Mouse (Mus musculus): ENCODE data around the gene Oca2. TPM values are rescaled to one million over a fixed set of nuclear protein-coding genes. Genes with fewer than 3 reads are reported as not detected.

The Oca2 gene
- under 1 TPM; 0.53 to 0.72 TPM for total RNA-seq (2021)
- long read RNA-seq, experiment 1, result 0 reads
- long read RNA-seq, experiment 2, partial matches to known transcripts, result 7 of 8 reads
- long read RNA-seq, experiment 2, other reads (novel, unspliced or antisense), result 1 of 8 reads

GRCm38 (mm10) chr7:56239543-56239942 lies at the start of gene Oca2:
Oca2 (plus strand) TSS chr7:56239760.
- intact Hi-C loops (cut with DNase I), result no loop called here
- no peak for DNase-seq (ENCODE audit: low spot score in 2 of 2)

- DNase-seq (ENCODE audit: low spot score in 2 of 2), result no peak
- intact Hi-C loops (cut with DNase I), result loop anchor here (10.0 kb wide), 1 partner anchor 386 kb away; no protein-coding TSS in a partner anchor
These were observed 48.5 kb upstream of the Oca2 start for GRCm38 (mm10) chr7:56191041-56191440.

- intact Hi-C loops (cut with DNase I), result loop anchor here (10.0 kb wide), 1 partner anchor 387 kb away; no protein-coding TSS in a partner anchor
- no peak for DNase-seq (ENCODE audit: low spot score in 2 of 2)
These were observed 47.9 kb upstream of the Oca2 start for GRCm38 (mm10) chr7:56191661-56192060.

- intact Hi-C loops (cut with DNase I), result no loop called here
- no peak for DNase-seq (ENCODE audit: low spot score in 2 of 2)
These were observed 37.9 kb upstream of the Oca2 start for GRCm38 (mm10) chr7:56201483-56202218.

GRCm38 (mm10) chr7:56202843-56203242 lies 36.7 kb upstream of the Oca2 start:
- DNase-seq (ENCODE audit: low spot score in 2 of 2), result no peak
- intact Hi-C loops (cut with DNase I), result no loop called here

- intact Hi-C loops (cut with DNase I), result no loop called here
- no peak for DNase-seq (ENCODE audit: low spot score in 2 of 2)
These were observed 36.3 kb upstream of the Oca2 start for GRCm38 (mm10) chr7:56203286-56203685.

GRCm38 (mm10) chr7:56204877-56205276 lies 34.7 kb upstream of the Oca2 start:
- DNase-seq (ENCODE audit: low spot score in 2 of 2), result no peak
- intact Hi-C loops (cut with DNase I), result loop anchor here (5.0 kb wide), 1 partner anchor 53 kb away; no protein-coding TSS in a partner anchor

- intact Hi-C loops (cut with DNase I), result no loop called here
- DNase-seq (ENCODE audit: low spot score in 2 of 2), result no peak
These were observed 18.7 kb upstream of the Oca2 start for GRCm38 (mm10) chr7:56220811-56221210.

GRCm38 (mm10) chr7:56235794-56236423 lies 3.7 kb upstream of the Oca2 start:
- DNase-seq (ENCODE audit: low spot score in 2 of 2), result no peak
- intact Hi-C loops (cut with DNase I), result no loop called here

- intact Hi-C loops (cut with DNase I), result no loop called here
- no peak for DNase-seq (ENCODE audit: low spot score in 2 of 2)
These were observed 2.9 kb upstream of the Oca2 start for GRCm38 (mm10) chr7:56236617-56237016.

GRCm38 (mm10) chr7:56254568-56254967 lies 15.0 kb downstream of the Oca2 start:
- no peak for DNase-seq (ENCODE audit: low spot score in 2 of 2)
- intact Hi-C loops (cut with DNase I), result no loop called here

- DNase-seq (ENCODE audit: low spot score in 2 of 2), result no peak
- intact Hi-C loops (cut with DNase I), result no loop called here
These were observed 18.4 kb downstream of the Oca2 start for GRCm38 (mm10) chr7:56257875-56258441.

- no peak for DNase-seq (ENCODE audit: low spot score in 2 of 2)
- intact Hi-C loops (cut with DNase I), result no loop called here
These were observed 37.9 kb downstream of the Oca2 start for GRCm38 (mm10) chr7:56277506-56277905.

- peak; percentile 87 to 94 for DNase-seq (ENCODE audit: low spot score in 2 of 2)
- intact Hi-C loops (cut with DNase I), result loop anchor here (5.0 to 10.0 kb wide), 3 partner anchors 171 to 1181 kb away; partner anchors contain the start of gene Gabrg3
These were observed 52.0 kb downstream of the Oca2 start for GRCm38 (mm10) chr7:56291468-56292115.

- no peak for DNase-seq (ENCODE audit: low spot score in 2 of 2)
- intact Hi-C loops (cut with DNase I), result no loop called here
These were observed 64.8 kb downstream of the Oca2 start for GRCm38 (mm10) chr7:56304408-56304807.

- intact Hi-C loops (cut with DNase I), result no loop called here
- no peak for DNase-seq (ENCODE audit: low spot score in 2 of 2)
These were observed 74.8 kb downstream of the Oca2 start for GRCm38 (mm10) chr7:56314358-56314757.

- intact Hi-C loops (cut with DNase I), result no loop called here
- DNase-seq (ENCODE audit: low spot score in 2 of 2), result no peak
These were observed 76.3 kb downstream of the Oca2 start for GRCm38 (mm10) chr7:56315630-56316529.

- intact Hi-C loops (cut with DNase I), result no loop called here
These were observed 88.2 kb downstream of the Oca2 start for GRCm38 (mm10) chr7:56327738-56328137.

GRCm38 (mm10) chr7:56348528-56348927 lies 109.0 kb downstream of the Oca2 start:
- intact Hi-C loops (cut with DNase I), result no loop called here
- DNase-seq (ENCODE audit: low spot score in 2 of 2), result peak in 1 of 2 experiments; percentile 23

More at GRCm38 (mm10) chr7:56327738-56328137, 88.2 kb downstream of the Oca2 start:
- DNase-seq (ENCODE audit: low spot score in 2 of 2), result peak in 1 of 2 experiments; percentile 27
